Mouse (Mus musculus): Measurements from ENCODE around the gene Zkscan6. TPM values are rescaled to one million over a fixed set of nuclear protein-coding genes. Genes with fewer than 3 reads are reported as not detected.
A peak's percentile ranks its signal among the peaks of the same experiment; 100 is the strongest.

Gene Zkscan6
- 17.5 and 17.8 TPM in 2 replicates for polyA plus RNA-seq (2016; fragmentation: Nextera tagmentation; extraction: Ambion mirVana)

DNA sequence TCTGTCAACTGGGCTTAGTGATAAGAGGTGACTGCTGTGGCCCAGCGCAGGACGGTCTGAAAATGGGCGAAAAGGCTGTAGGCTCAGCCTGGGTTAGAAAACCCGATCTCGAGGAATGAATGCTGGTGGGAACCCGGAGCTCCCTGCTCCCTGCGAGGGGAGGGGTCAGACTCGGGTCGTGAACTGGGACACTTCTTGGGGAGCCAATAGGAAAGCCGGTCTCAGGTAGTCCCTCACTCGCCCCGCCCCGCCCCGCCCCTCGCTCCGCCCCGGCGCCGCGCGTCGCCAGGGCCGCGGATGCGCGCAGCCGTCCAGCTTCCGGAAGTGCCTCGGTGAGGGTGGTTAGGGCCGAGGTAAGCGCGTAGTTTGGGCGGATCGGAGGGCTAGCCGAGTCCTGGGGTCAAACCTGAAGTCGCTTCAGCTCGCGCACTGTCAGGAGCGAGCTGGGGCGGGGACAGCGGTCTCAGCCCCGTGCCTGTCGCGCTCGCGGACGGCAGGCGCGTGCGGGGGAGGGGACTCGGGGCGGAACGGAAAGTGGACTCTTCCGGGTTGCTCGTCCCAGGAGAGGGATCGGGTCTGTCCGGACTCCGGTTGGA lies at the start of gene Zkscan6:
Zkscan6 (plus strand) TSS at position 267 of the 596 bp plus-strand sequence.
- no peaks in the 10 kb centered on the region for H3K36me3 ChIP-seq
- WGBS, result under 1% methylated on average over 30 of the region's 58 CpGs
- peak within 1 kb of the TSS; percentile 86 for H3K4me3 ChIP-seq
- H3K4me2 ChIP-seq (replicated peaks), result peak within 1 kb of the TSS; percentile 89
- H3K27ac ChIP-seq (replicated peaks), result peak within 1 kb of the TSS; percentile 80
- H3K4me1 ChIP-seq, result peaks cover 14% of the 10 kb centered on the region
- H3K27me3 ChIP-seq, result no peaks in the 10 kb centered on the region
- peak; percentile 98 for ATAC-seq (ENCODE audit: low FRiP score, low read depth)
- H3K9me3 ChIP-seq, result no peaks in the 10 kb centered on the region
- peak within 1 kb of the TSS; percentile 79 for H3K9ac ChIP-seq (replicated peaks)

DNA sequence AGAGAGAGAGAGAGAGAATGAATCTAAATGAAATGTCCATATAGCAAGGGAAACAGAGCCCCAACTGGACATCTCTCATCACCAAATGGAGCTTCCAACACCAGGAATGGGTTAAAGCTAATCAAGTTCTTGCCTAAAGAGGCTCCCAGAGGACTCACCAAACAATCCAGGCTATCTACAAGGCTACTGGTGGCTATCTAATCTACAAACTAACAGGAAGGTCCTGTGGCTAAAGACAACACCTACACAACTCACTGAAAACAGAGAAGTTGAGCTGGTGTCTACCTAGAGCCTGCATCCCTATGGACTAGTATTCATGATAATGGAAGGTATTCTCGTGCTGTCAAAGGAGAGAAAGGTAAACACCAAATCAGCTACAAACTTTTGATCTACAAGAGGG lies 47.6 kb upstream of the Zkscan6 start:
- Histone ChIP-seq H3K4me1 (no peaks in the 10 kb centered on the region), H3K9ac (replicated peaks) (no peak overlapping the region), H3K4me2 (replicated peaks) (no peak overlapping the region), H3K36me3 (no peaks in the 10 kb centered on the region), H3K9me3 (no peaks in the 10 kb centered on the region), H3K27ac (replicated peaks) (no peak overlapping the region), H3K4me3 (no peak overlapping the region), H3K27me3 (no peaks in the 10 kb centered on the region)
- ATAC-seq (ENCODE audit: low FRiP score, low read depth), result no peak
- WGBS, result 96% methylated on average over 1 of the region's 1 CpGs

DNA sequence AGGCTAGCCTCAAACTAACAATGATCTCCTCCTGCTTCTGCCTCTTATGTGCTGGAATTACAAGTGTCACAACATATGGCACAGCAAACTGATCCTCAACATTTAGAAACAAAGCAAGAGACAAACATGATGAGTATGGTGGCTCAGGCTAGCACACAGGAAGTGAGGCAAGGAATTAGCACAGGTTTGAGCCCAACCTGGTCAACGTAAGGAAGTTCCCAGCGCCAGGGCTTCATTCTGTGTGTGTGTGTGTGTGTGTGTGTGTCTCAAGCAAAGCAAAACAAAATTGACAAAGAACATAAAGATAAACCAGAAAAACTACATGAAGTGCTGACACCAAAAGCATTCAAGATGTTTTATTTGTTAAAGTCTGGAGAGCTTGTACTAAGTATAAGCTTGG lies 46.1 kb upstream of the Zkscan6 start:
- ATAC-seq (ENCODE audit: low FRiP score, low read depth), result no peak
- no peak overlapping the region for H3K9ac ChIP-seq (replicated peaks)
- no peaks in the 10 kb centered on the region for H3K27me3 ChIP-seq
- no peak overlapping the region for H3K4me2 ChIP-seq (replicated peaks)
- 94% methylated on average over 2 of the region's 2 CpGs for whole genome bisulfite sequencing
- no peaks in the 10 kb centered on the region for H3K4me1 ChIP-seq
- H3K27ac ChIP-seq (replicated peaks), result no peak overlapping the region
- H3K36me3 ChIP-seq, result no peaks in the 10 kb centered on the region
- H3K4me3 ChIP-seq, result no peak overlapping the region
- no peaks in the 10 kb centered on the region for H3K9me3 ChIP-seq

DNA sequence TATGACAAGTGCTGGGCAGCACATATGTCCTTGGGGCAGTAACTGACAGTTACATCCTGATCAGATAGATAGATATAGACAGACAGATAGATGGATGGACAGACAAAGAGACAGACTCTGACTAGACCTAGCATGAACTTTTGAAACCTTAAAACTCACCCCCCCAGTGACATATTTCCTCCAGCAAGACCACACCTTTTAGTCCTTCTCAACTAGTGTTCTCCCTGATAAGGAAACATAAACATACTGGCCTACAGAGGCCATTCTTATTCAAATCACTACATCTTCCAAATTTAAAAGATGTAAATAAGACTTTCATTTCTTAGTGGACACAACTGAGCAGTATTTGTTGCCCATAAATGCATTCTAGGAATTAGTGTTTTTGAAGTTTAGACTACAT lies 38.5 kb upstream of the Zkscan6 start:
- Histone ChIP-seq H3K4me3 (no peak overlapping the region), H3K27me3 (no peaks in the 10 kb centered on the region), H3K27ac (replicated peaks) (no peak overlapping the region), H3K36me3 (no peaks in the 10 kb centered on the region), H3K9ac (replicated peaks) (no peak overlapping the region), H3K4me2 (replicated peaks) (no peak overlapping the region), H3K9me3 (no peaks in the 10 kb centered on the region), H3K4me1 (no peaks in the 10 kb centered on the region)
- ATAC-seq (ENCODE audit: low FRiP score, low read depth), result no peak

DNA sequence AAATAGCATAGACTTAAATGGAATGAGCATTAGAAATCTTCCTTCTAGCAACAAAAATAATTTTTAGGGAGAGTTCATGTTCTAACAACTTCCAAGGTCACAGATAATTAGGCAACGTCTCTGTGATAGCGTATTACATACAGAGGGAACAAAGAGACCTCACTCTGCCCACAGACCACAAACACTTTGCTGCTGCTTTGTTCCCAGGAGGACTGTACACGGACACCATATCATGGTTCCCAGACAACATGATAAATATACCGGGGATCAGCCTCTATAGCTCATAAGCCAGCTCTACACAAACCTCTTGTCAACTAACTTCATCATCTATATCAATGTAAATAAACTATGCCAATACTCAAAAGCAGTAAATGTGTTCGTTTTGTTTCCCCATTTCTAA lies 37.0 kb upstream of the Zkscan6 start:
- Histone ChIP-seq H3K27me3 (no peaks in the 10 kb centered on the region), H3K4me1 (0 out of 2 replicates have a peak, but pooled peaks cover 4% of the 10 kb centered on the region), H3K4me3 (no peak overlapping the region), H3K9ac (replicated peaks) (no peak overlapping the region), H3K4me2 (replicated peaks) (no peak overlapping the region), H3K27ac (replicated peaks) (no peak overlapping the region), H3K36me3 (no peaks in the 10 kb centered on the region), H3K9me3 (no peaks in the 10 kb centered on the region)
- no peak for ATAC-seq (ENCODE audit: low FRiP score, low read depth)
- 86% methylated on average over 5 of the region's 5 CpGs for WGBS

DNA sequence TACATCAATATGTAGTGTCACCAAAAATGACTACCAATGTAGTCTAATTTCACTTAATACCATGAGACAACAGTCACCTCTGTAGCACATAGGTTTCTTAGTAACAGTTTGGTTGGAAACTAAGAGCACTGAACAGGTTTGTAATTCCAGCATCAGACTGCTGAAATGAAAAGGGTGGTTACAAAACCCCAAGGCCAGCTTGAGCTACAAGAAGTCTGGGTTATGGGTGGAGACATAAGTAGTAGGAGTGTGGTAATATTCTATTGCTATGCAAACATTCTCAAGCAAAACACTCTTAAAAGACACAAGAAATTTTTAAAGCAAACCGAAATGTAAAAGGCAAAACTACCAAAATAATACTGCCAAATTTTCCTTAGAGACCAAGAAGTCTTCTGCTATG lies 35.4 kb upstream of the Zkscan6 start:
- 0 out of 2 replicates have a peak, but pooled peaks cover 4% of the 10 kb centered on the region for H3K4me1 ChIP-seq
- no peaks in the 10 kb centered on the region for H3K9me3 ChIP-seq
- H3K27me3 ChIP-seq, result no peaks in the 10 kb centered on the region
- H3K4me3 ChIP-seq, result no peak overlapping the region
- ATAC-seq (ENCODE audit: low FRiP score, low read depth), result no peak
- H3K27ac ChIP-seq (replicated peaks), result no peak overlapping the region
- no peak overlapping the region for H3K4me2 ChIP-seq (replicated peaks)
- 100% methylated on average over 1 of the region's 1 CpGs for WGBS
- no peaks in the 10 kb centered on the region for H3K36me3 ChIP-seq
- no peak overlapping the region for H3K9ac ChIP-seq (replicated peaks)

DNA sequence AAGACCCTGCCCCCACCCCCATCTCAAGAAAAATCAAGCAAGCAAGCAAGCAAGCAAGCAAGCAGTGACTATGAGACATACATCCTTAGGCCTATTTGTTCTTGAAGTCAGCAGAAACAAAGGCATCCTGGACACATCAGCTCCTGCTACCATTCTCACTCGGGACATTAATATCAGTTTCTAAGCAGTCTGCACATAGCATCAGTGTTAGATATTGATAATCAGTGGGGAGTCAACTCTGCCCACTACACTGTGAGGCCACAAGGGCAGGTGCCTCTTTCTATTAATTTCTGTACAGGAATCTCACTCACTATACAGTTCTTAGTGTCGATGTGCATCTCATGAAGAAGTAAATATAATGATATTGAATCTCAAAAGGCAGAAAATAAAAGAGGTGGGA lies 33.4 kb upstream of the Zkscan6 start:
- no peak overlapping the region for H3K27ac ChIP-seq (replicated peaks)
- H3K9ac ChIP-seq (replicated peaks), result no peak overlapping the region
- ATAC-seq (ENCODE audit: low FRiP score, low read depth), result no peak
- H3K27me3 ChIP-seq, result no peaks in the 10 kb centered on the region
- no peak overlapping the region for H3K4me2 ChIP-seq (replicated peaks)
- 86% methylated on average over 2 of the region's 2 CpGs for WGBS
- no peak overlapping the region for H3K4me3 ChIP-seq
- H3K9me3 ChIP-seq, result no peaks in the 10 kb centered on the region
- no peaks in the 10 kb centered on the region for H3K36me3 ChIP-seq
- H3K4me1 ChIP-seq, result 0 out of 2 replicates have a peak, but pooled peaks cover 4% of the 10 kb centered on the region

DNA sequence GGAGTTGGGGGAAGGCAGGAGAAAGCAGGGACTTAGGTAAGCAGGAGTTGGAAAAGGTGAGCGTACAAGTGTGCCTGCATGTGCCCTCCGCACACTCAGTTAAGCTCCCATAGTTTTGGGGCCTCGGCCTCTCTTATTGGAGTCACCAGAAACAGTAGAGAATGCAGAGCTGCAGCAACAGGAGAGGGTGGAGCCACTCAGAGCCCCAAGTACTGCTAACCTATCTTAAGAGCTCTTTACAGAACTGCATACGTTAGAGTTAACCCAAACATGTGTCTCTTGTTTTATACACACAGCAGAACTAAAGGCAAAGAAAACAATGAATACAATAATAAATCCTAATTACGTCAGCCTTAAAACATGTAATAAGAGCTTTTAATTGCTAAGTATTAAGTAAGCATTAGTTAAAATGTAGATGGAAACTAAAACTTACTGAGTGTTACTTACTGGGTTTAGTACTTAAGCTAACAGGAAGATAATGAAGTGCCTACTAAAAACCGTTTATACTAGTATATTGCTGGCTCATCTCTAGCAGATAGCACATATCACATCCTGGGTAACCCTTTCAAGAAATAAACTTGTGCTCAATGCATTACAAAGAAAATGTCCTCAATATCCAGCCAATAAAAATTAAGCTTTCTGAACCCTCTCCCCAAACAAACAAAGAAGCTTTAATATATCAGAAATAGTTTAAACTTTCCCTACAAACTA lies 32.9 kb upstream of the Zkscan6 start:
- ATAC-seq (ENCODE audit: low FRiP score, low read depth), result no peak
- WGBS, result 79% methylated on average over 6 of the region's 6 CpGs
- Histone ChIP-seq H3K9me3 (no peaks in the 10 kb centered on the region), H3K4me2 (replicated peaks) (no peak overlapping the region), H3K4me1 (0 out of 2 replicates have a peak, but pooled peaks cover 4% of the 10 kb centered on the region), H3K4me3 (no peak overlapping the region), H3K36me3 (no peaks in the 10 kb centered on the region), H3K9ac (replicated peaks) (no peak overlapping the region), H3K27ac (replicated peaks) (no peak overlapping the region), H3K27me3 (no peaks in the 10 kb centered on the region)

DNA sequence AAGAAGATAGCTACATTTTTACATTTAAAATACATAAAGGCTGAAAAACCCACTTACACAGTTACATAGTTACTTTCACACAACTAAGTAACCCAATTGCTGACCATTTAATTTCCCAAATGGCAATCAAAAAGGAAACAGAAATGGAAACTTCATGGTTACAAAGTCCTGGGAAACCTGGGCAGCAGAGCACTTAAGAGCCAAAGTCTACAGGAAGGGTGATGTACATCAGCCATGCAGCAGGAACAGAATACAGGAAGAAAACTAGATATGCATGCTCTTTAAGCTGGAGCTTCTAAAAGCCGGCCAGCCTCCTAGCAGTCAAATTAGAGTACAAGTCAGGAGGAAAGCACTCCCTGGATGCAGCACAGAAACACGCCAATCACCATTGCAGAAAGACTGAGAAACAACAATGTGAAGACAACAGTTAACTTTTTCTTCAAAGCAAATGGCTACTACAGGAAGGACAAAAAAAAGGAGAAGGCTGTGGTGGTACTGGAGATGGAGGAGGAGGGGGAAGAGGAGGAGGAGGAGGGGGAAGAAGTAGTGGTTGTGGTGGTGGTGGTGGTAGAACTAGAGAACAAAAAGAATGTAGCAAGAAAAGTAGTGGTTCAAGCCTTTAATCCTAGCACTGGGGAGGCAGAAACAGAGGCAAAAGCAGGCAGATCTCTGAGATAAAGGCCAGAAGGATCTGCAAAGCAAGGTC lies 29.9 kb upstream of the Zkscan6 start:
- Histone ChIP-seq H3K4me3 (no peak overlapping the region), H3K4me1 (0 out of 2 replicates have a peak, but pooled peaks cover 4% of the 10 kb centered on the region), H3K27me3 (no peaks in the 10 kb centered on the region), H3K4me2 (replicated peaks) (no peak overlapping the region), H3K9me3 (no peaks in the 10 kb centered on the region), H3K9ac (replicated peaks) (no peak overlapping the region), H3K36me3 (peaks cover 14% of the 10 kb centered on the region; the same call in 1 of the 2 replicates), H3K27ac (replicated peaks) (no peak overlapping the region)
- ATAC-seq (ENCODE audit: low FRiP score, low read depth), result no peak
- WGBS, result 63% methylated on average over 2 of the region's 2 CpGs

DNA sequence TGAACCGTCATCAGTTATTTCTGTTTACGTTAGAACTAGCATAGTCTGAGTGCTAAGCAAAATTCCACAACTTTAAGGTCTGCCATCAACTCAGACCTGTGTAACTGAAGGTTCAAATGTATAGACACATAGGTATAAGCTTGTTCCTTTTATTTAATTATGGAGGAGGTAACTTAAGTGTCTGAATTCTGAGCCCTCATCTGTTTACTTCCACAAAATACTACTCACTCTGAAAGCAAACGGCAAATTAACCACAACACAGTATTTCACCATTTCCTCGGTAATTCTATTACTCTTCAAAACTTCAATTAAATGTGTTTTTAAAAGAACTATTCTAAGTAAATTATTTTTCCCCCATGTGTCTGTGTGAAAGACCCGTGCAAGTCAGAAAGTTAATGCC lies 29.2 kb upstream of the Zkscan6 start:
- Histone ChIP-seq H3K36me3 (peaks cover 14% of the 10 kb centered on the region; the same call in 1 of the 2 replicates), H3K9ac (replicated peaks) (no peak overlapping the region), H3K4me3 (no peak overlapping the region), H3K9me3 (no peaks in the 10 kb centered on the region), H3K27me3 (no peaks in the 10 kb centered on the region), H3K4me1 (0 out of 2 replicates have a peak, but pooled peaks cover 4% of the 10 kb centered on the region), H3K4me2 (replicated peaks) (no peak overlapping the region), H3K27ac (replicated peaks) (no peak overlapping the region)
- no peak for ATAC-seq (ENCODE audit: low FRiP score, low read depth)
- 84% methylated on average over 5 of the region's 5 CpGs for WGBS

DNA sequence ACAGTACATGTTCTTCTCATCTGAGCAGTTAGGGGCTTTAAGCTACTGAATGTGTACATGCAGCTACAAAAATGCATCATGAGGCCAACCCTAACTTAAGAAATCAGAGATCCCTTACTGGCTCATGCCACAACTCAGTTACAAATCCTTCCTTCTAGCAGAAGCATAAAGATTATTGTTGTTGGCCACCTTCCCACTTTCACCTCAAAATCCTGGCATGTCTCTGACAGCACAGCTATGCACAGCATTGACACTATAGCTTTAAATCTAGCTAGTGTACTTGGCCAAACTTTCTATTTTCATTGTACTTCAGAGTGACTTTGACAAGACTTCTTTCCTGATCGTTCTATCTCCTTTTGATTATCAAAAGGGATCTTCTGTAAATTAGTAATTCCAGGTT lies 27.9 kb upstream of the Zkscan6 start:
- Histone ChIP-seq H3K4me2 (replicated peaks) (no peak overlapping the region), H3K27me3 (no peaks in the 10 kb centered on the region), H3K4me1 (no peaks in the 10 kb centered on the region), H3K9me3 (no peaks in the 10 kb centered on the region), H3K4me3 (no peak overlapping the region), H3K36me3 (peaks cover 14% of the 10 kb centered on the region; the same call in 1 of the 2 replicates), H3K9ac (replicated peaks) (no peak overlapping the region), H3K27ac (replicated peaks) (no peak overlapping the region)
- no peak for ATAC-seq (ENCODE audit: low FRiP score, low read depth)
- 89% methylated on average over 1 of the region's 1 CpGs for WGBS

DNA sequence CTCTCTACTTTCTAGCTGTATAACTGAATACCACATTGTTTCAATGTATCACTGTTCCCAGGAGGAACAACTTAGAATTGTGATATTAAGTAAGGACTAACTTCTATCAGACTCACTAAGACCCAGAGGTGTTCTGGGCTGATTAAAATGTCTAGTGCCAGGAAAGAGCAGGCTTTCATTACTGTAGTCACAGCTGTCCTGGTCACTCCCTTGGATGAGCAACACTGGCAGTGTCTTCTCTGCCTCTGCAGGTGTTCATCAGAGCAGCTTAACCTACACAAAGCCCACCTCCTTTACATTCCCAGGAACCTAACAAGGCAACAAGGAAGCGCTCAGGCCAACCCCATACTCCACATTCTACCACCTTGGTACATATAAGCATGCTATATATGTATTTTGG lies 27.4 kb upstream of the Zkscan6 start:
- H3K9me3 ChIP-seq, result no peaks in the 10 kb centered on the region
- no peak overlapping the region for H3K4me2 ChIP-seq (replicated peaks)
- no peaks in the 10 kb centered on the region for H3K4me1 ChIP-seq
- no peak overlapping the region for H3K27ac ChIP-seq (replicated peaks)
- no peak overlapping the region for H3K9ac ChIP-seq (replicated peaks)
- no peaks in the 10 kb centered on the region for H3K27me3 ChIP-seq
- H3K36me3 ChIP-seq, result peaks cover 14% of the 10 kb centered on the region; the same call in 1 of the 2 replicates
- 90% methylated on average over 1 of the region's 1 CpGs for WGBS
- no peak for ATAC-seq (ENCODE audit: low FRiP score, low read depth)
- H3K4me3 ChIP-seq, result no peak overlapping the region
